Mouse (Mus musculus): ENCODE results near the gene Dcaf11. TPM values are rescaled to one million over a fixed set of nuclear protein-coding genes. Genes with fewer than 3 reads are reported as not detected.

The Dcaf11 gene
- polyA plus RNA-seq, 1 experiment from 2014 or later = 103 TPM

- H3K4me2 ChIP-seq = no peak overlapping the region
- no peak overlapping the region for H3K4me3 ChIP-seq (replicated peaks)
- 74% methylated on average over 6 of the region's 6 CpGs for WGBS
- H3K4me1 ChIP-seq = no peaks in the 10 kb centered on the region
- H3K27me3 ChIP-seq = 0 out of 2 replicates have a peak, but pooled peaks cover 2% of the 10 kb centered on the region
- peaks cover 16% of the 10 kb centered on the region for H3K36me3 ChIP-seq (replicated peaks)
- H3K9ac ChIP-seq = no peak overlapping the region
- no peak for ATAC-seq (ENCODE audit: low FRiP score)
- H3K9me3 ChIP-seq = no peaks in the 10 kb centered on the region
- H3K27ac ChIP-seq = no peak overlapping the region
These were observed 53.5 kb downstream of the Dcaf11 start for GRCm38 (mm10) chr14:55613346-55613745.

- H3K4me1 ChIP-seq = 0 out of 2 replicates have a peak, but pooled peaks cover 2% of the 10 kb centered on the region
- no peak overlapping the region for H3K4me3 ChIP-seq (replicated peaks)
- H3K9ac ChIP-seq = no peak overlapping the region
- H3K27ac ChIP-seq = no peak overlapping the region
- 86% methylated on average over 7 of the region's 7 CpGs for WGBS
- H3K4me2 ChIP-seq = no peak overlapping the region
- H3K36me3 ChIP-seq (replicated peaks) = peaks cover 3% of the 10 kb centered on the region; the same call in 1 of the 2 replicates
- no peak for ATAC-seq (ENCODE audit: low FRiP score)
- H3K9me3 ChIP-seq = no peaks in the 10 kb centered on the region
- H3K27me3 ChIP-seq = 0 out of 2 replicates have a peak, but pooled peaks cover 2% of the 10 kb centered on the region
These were observed 54.9 kb downstream of the Dcaf11 start for GRCm38 (mm10) chr14:55614565-55615178.

GRCm38 (mm10) chr14:55615876-55616275, 56.1 kb downstream of the Dcaf11 start:
- no peak overlapping the region for H3K4me3 ChIP-seq (replicated peaks)
- no peak overlapping the region for H3K4me2 ChIP-seq
- H3K27me3 ChIP-seq = 0 out of 2 replicates have a peak, but pooled peaks cover 2% of the 10 kb centered on the region
- WGBS = 50% methylated on average over 2 of the region's 2 CpGs
- H3K36me3 ChIP-seq (replicated peaks) = no peaks in the 10 kb centered on the region
- no peak for ATAC-seq (ENCODE audit: low FRiP score)
- H3K27ac ChIP-seq = no peak overlapping the region
- 0 out of 2 replicates have a peak, but pooled peaks cover 2% of the 10 kb centered on the region for H3K4me1 ChIP-seq
- H3K9ac ChIP-seq = no peak overlapping the region
- H3K9me3 ChIP-seq = no peaks in the 10 kb centered on the region

- Histone ChIP-seq H3K27ac (no peak overlapping the region), H3K9ac (no peak overlapping the region), H3K36me3 (replicated peaks) (no peaks in the 10 kb centered on the region), H3K27me3 (0 out of 2 replicates have a peak, but pooled peaks cover 2% of the 10 kb centered on the region), H3K4me3 (replicated peaks) (no peak overlapping the region), H3K4me1 (0 out of 2 replicates have a peak, but pooled peaks cover 2% of the 10 kb centered on the region), H3K4me2 (no peak overlapping the region), H3K9me3 (no peaks in the 10 kb centered on the region)
- 89% methylated on average over 2 of the region's 2 CpGs for WGBS
- no peak for ATAC-seq (ENCODE audit: low FRiP score)
These were observed 57.0 kb downstream of the Dcaf11 start for GRCm38 (mm10) chr14:55616844-55617243.

- Histone ChIP-seq H3K4me1 (0 out of 2 replicates have a peak, but pooled peaks cover 2% of the 10 kb centered on the region), H3K9me3 (no peaks in the 10 kb centered on the region), H3K4me3 (replicated peaks) (peak within 1 kb of the TSS; percentile 19), H3K4me2 (peak within 1 kb of the TSS; percentile 35), H3K9ac (0 out of 2 replicates have a peak within 1 kb of the TSS, but pooled peaks have one; percentile 18), H3K27ac (no peak within 1 kb of the TSS), H3K36me3 (replicated peaks) (no peaks in the 10 kb centered on the region), H3K27me3 (0 out of 2 replicates have a peak, but pooled peaks cover 2% of the 10 kb centered on the region)
- WGBS = 29% methylated on average over 21 of the region's 21 CpGs
- peak; percentile 72 for ATAC-seq (ENCODE audit: low FRiP score)
These were observed 58.0 kb downstream of the Dcaf11 start, which contains the start of gene Rec8 for GRCm38 (mm10) chr14:55617822-55618221. Gene Rec8 (plus strand): TSS chr14:55618037.

GRCm38 (mm10) chr14:55618486-55619195, 58.8 kb downstream of the Dcaf11 start:
- Histone ChIP-seq H3K36me3 (replicated peaks) (no peaks in the 10 kb centered on the region), H3K9ac (0 out of 2 replicates have a peak overlapping the region, but pooled peaks have one; percentile 18), H3K4me2 (peak overlapping the region; percentile 35), H3K27me3 (0 out of 2 replicates have a peak, but pooled peaks cover 2% of the 10 kb centered on the region), H3K4me1 (0 out of 2 replicates have a peak, but pooled peaks cover 2% of the 10 kb centered on the region), H3K27ac (no peak overlapping the region), H3K4me3 (replicated peaks) (peak overlapping the region; percentile 19), H3K9me3 (no peaks in the 10 kb centered on the region)
- WGBS = 59% methylated on average over 22 of the region's 22 CpGs
- no peak for ATAC-seq (ENCODE audit: low FRiP score)

Other genes starting within 250 kb of the Dcaf11 start
- gene Dhrs4, start 81.2 kb upstream of the Dcaf11 start, polyA plus RNA-seq (2016; fragmentation: Nextera tagmentation; extraction: Ambion mirVana) = 52.5 and 59.9 TPM in 2 replicates
- 17.8 and 18.6 TPM in 2 replicates for gene Carmil3, start 69.4 kb upstream of the Dcaf11 start, polyA plus RNA-seq (2016; fragmentation: Nextera tagmentation; extraction: Ambion mirVana)
- gene Cpne6, start 49.6 kb upstream of the Dcaf11 start, polyA plus RNA-seq (2016; fragmentation: Nextera tagmentation; extraction: Ambion mirVana) = 0.55 and 0.90 TPM in 2 replicates
- gene Nrl, start 35.0 kb upstream of the Dcaf11 start, polyA plus RNA-seq (2016; fragmentation: Nextera tagmentation; extraction: Ambion mirVana) = not detected in 2 replicates
- 19.0 and 19.8 TPM in 2 replicates for gene Pck2, start 19.7 kb upstream of the Dcaf11 start, polyA plus RNA-seq (2016; fragmentation: Nextera tagmentation; extraction: Ambion mirVana)
- 0.64 TPM in 1 of 2 replicates, not detected in the other for gene A730061H03Rik, start 400 bp downstream of the Dcaf11 start, polyA plus RNA-seq (2016; fragmentation: Nextera tagmentation; extraction: Ambion mirVana)
- gene Fitm1, start 15.6 kb downstream of the Dcaf11 start, polyA plus RNA-seq (2016; fragmentation: Nextera tagmentation; extraction: Ambion mirVana) = 0.20 TPM in 1 of 2 replicates, not detected in the other
- gene Psme1, start 18.1 kb downstream of the Dcaf11 start, polyA plus RNA-seq (2016; fragmentation: Nextera tagmentation; extraction: Ambion mirVana) = 117 and 119 TPM in 2 replicates
- 3.7 and 6.0 TPM in 2 replicates for gene Emc9, start 25.3 kb downstream of the Dcaf11 start, polyA plus RNA-seq (2016; fragmentation: Nextera tagmentation; extraction: Ambion mirVana)
- gene Psme2, start 31.1 kb downstream of the Dcaf11 start, polyA plus RNA-seq (2016; fragmentation: Nextera tagmentation; extraction: Ambion mirVana) = 199 and 201 TPM in 2 replicates
- gene Rnf31, start 31.7 kb downstream of the Dcaf11 start, polyA plus RNA-seq (2016; fragmentation: Nextera tagmentation; extraction: Ambion mirVana) = 18.2 and 20.8 TPM in 2 replicates
- gene Irf9, start 43.6 kb downstream of the Dcaf11 start, polyA plus RNA-seq (2016; fragmentation: Nextera tagmentation; extraction: Ambion mirVana) = 9.8 and 10.3 TPM in 2 replicates
- gene Rec8, start 58.0 kb downstream of the Dcaf11 start, polyA plus RNA-seq (2016; fragmentation: Nextera tagmentation; extraction: Ambion mirVana) = 7.2 and 8.5 TPM in 2 replicates
- gene Ipo4, start 76.0 kb downstream of the Dcaf11 start, polyA plus RNA-seq (2016; fragmentation: Nextera tagmentation; extraction: Ambion mirVana) = 68.5 and 68.6 TPM in 2 replicates
- gene Gm49378, start 77.9 kb downstream of the Dcaf11 start, polyA plus RNA-seq (2016; fragmentation: Nextera tagmentation; extraction: Ambion mirVana) = 4.0 and 5.6 TPM in 2 replicates
- 68.7 and 73.4 TPM in 2 replicates for gene Tm9sf1, start 83.8 kb downstream of the Dcaf11 start, polyA plus RNA-seq (2016; fragmentation: Nextera tagmentation; extraction: Ambion mirVana)
- gene Tssk4, start 90.2 kb downstream of the Dcaf11 start, polyA plus RNA-seq (2016; fragmentation: Nextera tagmentation; extraction: Ambion mirVana) = 0.65 and 0.68 TPM in 2 replicates
- 60.5 and 64.5 TPM in 2 replicates for gene Mdp1, start 100.5 kb downstream of the Dcaf11 start, polyA plus RNA-seq (2016; fragmentation: Nextera tagmentation; extraction: Ambion mirVana)
- gene Gmpr2, start 111.9 kb downstream of the Dcaf11 start, polyA plus RNA-seq (2016; fragmentation: Nextera tagmentation; extraction: Ambion mirVana) = 59.3 and 63.5 TPM in 2 replicates
- gene Nedd8, start 112.1 kb downstream of the Dcaf11 start, polyA plus RNA-seq (2016; fragmentation: Nextera tagmentation; extraction: Ambion mirVana) = 577 and 583 TPM in 2 replicates
- gene Tinf2, start 121.8 kb downstream of the Dcaf11 start, polyA plus RNA-seq (2016; fragmentation: Nextera tagmentation; extraction: Ambion mirVana) = 61.6 and 68.2 TPM in 2 replicates
- 0.55 and 0.58 TPM in 2 replicates for gene Tgm1, start 153.9 kb downstream of the Dcaf11 start, polyA plus RNA-seq (2016; fragmentation: Nextera tagmentation; extraction: Ambion mirVana)
- 32.1 and 34.0 TPM in 2 replicates for gene Rabggta, start 162.3 kb downstream of the Dcaf11 start, polyA plus RNA-seq (2016; fragmentation: Nextera tagmentation; extraction: Ambion mirVana)
- 68.8 and 74.1 TPM in 2 replicates for gene Dhrs1, start 185.7 kb downstream of the Dcaf11 start, polyA plus RNA-seq (2016; fragmentation: Nextera tagmentation; extraction: Ambion mirVana)
- 47.9 and 52.0 TPM in 2 replicates for gene Nop9, start 185.7 kb downstream of the Dcaf11 start, polyA plus RNA-seq (2016; fragmentation: Nextera tagmentation; extraction: Ambion mirVana)
- 0.40 TPM in 1 of 2 replicates, not detected in the other for gene Cideb, start 198.5 kb downstream of the Dcaf11 start, polyA plus RNA-seq (2016; fragmentation: Nextera tagmentation; extraction: Ambion mirVana)
- gene Ltb4r2, start 201.4 kb downstream of the Dcaf11 start, polyA plus RNA-seq (2016; fragmentation: Nextera tagmentation; extraction: Ambion mirVana) = 0.20 and 0.41 TPM in 2 replicates
- 0.13 and 0.19 TPM in 2 replicates for gene Ltb4r1, start 206.0 kb downstream of the Dcaf11 start, polyA plus RNA-seq (2016; fragmentation: Nextera tagmentation; extraction: Ambion mirVana)
- gene Adcy4, start 224.1 kb downstream of the Dcaf11 start, polyA plus RNA-seq (2016; fragmentation: Nextera tagmentation; extraction: Ambion mirVana) = 5.5 and 6.0 TPM in 2 replicates
- 5.1 and 5.9 TPM in 2 replicates for gene Ripk3, start 228.9 kb downstream of the Dcaf11 start, polyA plus RNA-seq (2016; fragmentation: Nextera tagmentation; extraction: Ambion mirVana)

All from forebrain, embryonic 12.5 days (tissue).